Mouse (Mus musculus) stomach, postnatal 0 days (tissue): ENCODE results near the gene Zfp354b. TPM values are rescaled to one million over a fixed set of nuclear protein-coding genes. Genes with fewer than 3 reads are reported as not detected.

Source experiments
- ATAC-seq: fragments of 200-750 bp; cut with Nextera tagmentation; 2 replicates; pipeline ENCODE4 v1.8.0; 2017; ENCODE audit not compliant: low FRiP score, low TSS enrichment
- DNase-seq: peaks from one replicate; pipeline ENCODE4 v3.0.0-alpha.2; 2016; ENCODE audit warnings: low spot score
- H3K27ac ChIP-seq: fragments of 300-500 bp; sonication (generic); replicated peaks from 2 replicates; pipeline ENCODE4 v1.5.1; 2014; ENCODE audit warnings: mild to moderate bottlenecking, control low read depth
- H3K27me3 ChIP-seq: fragments of 300-500 bp; sonication (generic); 2 replicates; pipeline ENCODE4 v1.6.1; 2014; ENCODE audit warnings: low read length; ENCODE audit not compliant: control insufficient read depth, insufficient read depth
- H3K36me3 ChIP-seq: fragments of 300-500 bp; sonication (generic); 2 replicates; pipeline ENCODE4 v1.6.1; 2014; ENCODE audit warnings: low read length, mixed read lengths; ENCODE audit not compliant: control insufficient read depth, insufficient read depth
- H3K4me1 ChIP-seq: fragments of 300-500 bp; sonication (generic); replicated peaks from 2 replicates; pipeline ENCODE4 v1.6.1; 2014; ENCODE audit warnings: antibody characterized with exemption; ENCODE audit not compliant: control insufficient read depth, insufficient read depth
- H3K4me2 ChIP-seq: fragments of 300-500 bp; sonication (generic); replicated peaks from 2 replicates; pipeline ENCODE4 v1.6.1; 2014; ENCODE audit warnings: low read depth, mild to moderate bottlenecking, control low read depth, moderate library complexity
- H3K4me3 ChIP-seq: fragments of 300-500 bp; sonication (generic); 2 replicates; pipeline ENCODE4 v1.5.1; 2014; ENCODE audit warnings: low read depth, low read length, control low read depth
- H3K9ac ChIP-seq: fragments of 300-500 bp; sonication (generic); 2 replicates; pipeline ENCODE4 v1.6.1; 2014; ENCODE audit warnings: mild to moderate bottlenecking, low read length, control low read depth, mixed read lengths
- H3K9me3 ChIP-seq: fragments of 300-500 bp; sonication (generic); 2 replicates; pipeline ENCODE4 v1.6.1; 2016; ENCODE audit warnings: low read length; ENCODE audit not compliant: control insufficient read depth
- CTCF ChIP-seq: IDR thresholded peaks from 2 replicates; pipeline ENCODE4 v1.5.1; 2016; ENCODE audit warnings: antibody characterized with exemption, low read depth, mild to moderate bottlenecking, moderate library complexity
- EP300 ChIP-seq: optimal IDR thresholded peaks from 2 replicates; pipeline ENCODE3; 2016; ENCODE audit warnings: antibody characterized with exemption
- WGBS: fragments of 180-500 bp; shearing (Covaris S2); extraction: QIAGEN DNeasy Blood & Tissue Kit; methylation state at CpG from one replicate; pipeline ENCODE4 v1.1.7; 2014; 5-methylcytosine and 5-hydroxymethylcytosine counted together
- polyA plus RNA-seq: library from polyadenylated mRNA; unstranded; fragments of >200 nt; fragmentation: Nextera tagmentation; extraction: Ambion mirVana; gene quantifications from 2 replicates; pipeline ENCODE4 v1.2.1, GENCODE M21; 2015

Zfp354b gene
- polyA plus RNA-seq, 1 experiment from 2014 or later, result 0.61 TPM

- ATAC-seq (no peak), DNase-seq (no peak)
- no peak within 1 kb of the TSS for H3K4me2 ChIP-seq
- no peak within 1 kb of the TSS for H3K4me3 ChIP-seq
- H3K9me3 ChIP-seq, result no peaks in the 10 kb centered on the region
- 76% methylated on average over 14 of the region's 14 CpGs for WGBS
- H3K27ac ChIP-seq, result no peak within 1 kb of the TSS
- H3K36me3 ChIP-seq, result no peaks in the 10 kb centered on the region
- TF ChIP-seq EP300, result no peak
- TF ChIP-seq CTCF, result no peak
- H3K27me3 ChIP-seq, result no peaks in the 10 kb centered on the region
- no peak within 1 kb of the TSS for H3K9ac ChIP-seq
- H3K4me1 ChIP-seq, result no peaks in the 10 kb centered on the region
Observed at GRCm38 (mm10) chr11:50943506-50943905, 12.1 kb upstream of the Zfp354b start, which contains the start of gene 4933414I15Rik. 4933414I15Rik (minus strand) TSS chr11:50943765.

DNA sequence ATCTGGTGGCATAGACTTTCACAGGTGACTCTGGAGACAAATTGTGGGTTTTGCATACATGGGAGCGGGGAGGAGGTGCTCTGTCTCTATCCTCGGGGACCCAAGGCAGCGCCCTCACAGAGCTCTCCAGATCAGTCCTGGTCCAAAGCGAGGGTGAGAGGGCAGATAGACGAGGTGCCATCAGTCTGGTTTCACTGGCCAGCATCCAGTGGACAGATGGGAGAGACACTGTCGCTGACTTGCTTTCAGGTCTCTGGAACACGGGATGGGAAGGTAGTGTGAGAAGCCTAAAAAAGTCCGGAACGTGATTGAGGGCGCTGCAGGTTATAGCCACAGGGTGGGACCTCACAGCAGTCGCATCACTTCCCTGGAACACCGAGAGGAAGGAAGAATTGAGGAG, 11.0 kb upstream of the Zfp354b start:
- H3K4me1 ChIP-seq, result no peaks in the 10 kb centered on the region
- H3K36me3 ChIP-seq, result no peaks in the 10 kb centered on the region
- WGBS, result 64% methylated on average over 12 of the region's 12 CpGs
- no peak overlapping the region for H3K4me3 ChIP-seq
- no peak overlapping the region for H3K4me2 ChIP-seq
- H3K9me3 ChIP-seq, result no peaks in the 10 kb centered on the region
- H3K27me3 ChIP-seq, result no peaks in the 10 kb centered on the region
- TF ChIP-seq EP300 (no peak), CTCF (no peak)
- DNase-seq, result no peak
- no peak overlapping the region for H3K9ac ChIP-seq
- no peak overlapping the region for H3K27ac ChIP-seq
- ATAC-seq, result no peak

DNA sequence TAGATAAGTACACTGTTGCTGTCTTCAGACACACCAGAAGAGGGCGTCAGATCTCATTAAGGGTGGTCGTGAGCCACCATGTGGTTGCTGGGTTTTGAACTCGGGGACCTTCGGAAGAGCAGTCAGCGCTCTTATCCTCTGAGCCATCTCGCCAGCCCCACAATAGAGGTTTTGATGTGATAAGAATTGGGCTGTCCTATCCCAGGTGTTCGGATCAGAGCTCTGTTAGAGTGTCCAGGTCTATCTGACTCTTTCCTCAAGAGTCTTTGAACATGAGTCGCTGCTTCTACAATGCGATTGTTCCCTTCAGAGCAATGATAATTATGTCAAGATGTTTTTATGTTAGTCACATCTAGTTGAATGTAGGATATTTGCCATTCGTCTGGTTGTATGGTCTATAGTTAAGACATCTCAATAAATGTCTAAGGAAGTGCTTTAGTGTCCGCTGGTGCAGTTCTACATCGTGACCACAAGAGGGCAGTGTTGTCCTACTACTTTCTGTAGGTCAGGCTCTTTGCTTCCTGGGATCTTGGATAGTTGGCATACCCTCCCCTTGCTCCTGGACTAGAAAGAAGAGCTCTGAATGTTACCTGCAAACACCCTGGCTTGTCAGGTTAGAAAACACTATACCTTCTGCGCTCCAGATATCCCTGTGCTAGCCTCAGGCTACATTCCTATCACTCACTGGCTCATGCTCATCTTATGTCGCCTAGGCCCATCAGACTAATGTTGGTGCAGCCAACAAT, 8.4 kb upstream of the Zfp354b start:
- Histone ChIP-seq H3K36me3 (no peaks in the 10 kb centered on the region), H3K4me3 (no peak overlapping the region), H3K4me1 (no peaks in the 10 kb centered on the region), H3K27ac (no peak overlapping the region), H3K4me2 (no peak overlapping the region), H3K27me3 (no peaks in the 10 kb centered on the region), H3K9me3 (no peaks in the 10 kb centered on the region), H3K9ac (no peak overlapping the region)
- peak; percentile 49; the same call in 1 of the 2 replicates for ATAC-seq
- DNase-seq, result peak; percentile 31
- 35% methylated on average over 14 of the region's 14 CpGs for WGBS
- TF ChIP-seq CTCF, result peak; percentile 97
- no peak for TF ChIP-seq EP300

- Histone ChIP-seq H3K9ac (no peak overlapping the region), H3K36me3 (no peaks in the 10 kb centered on the region), H3K9me3 (no peaks in the 10 kb centered on the region), H3K4me1 (no peaks in the 10 kb centered on the region), H3K4me3 (no peak overlapping the region), H3K27ac (no peak overlapping the region), H3K4me2 (no peak overlapping the region), H3K27me3 (no peaks in the 10 kb centered on the region)
- ATAC-seq, result no peak
- TF ChIP-seq EP300 (no peak), CTCF (no peak)
- no peak for DNase-seq
- WGBS, result 68% methylated on average over 8 of the region's 8 CpGs
Observed at GRCm38 (mm10) chr11:50938435-50938834, 7.0 kb upstream of the Zfp354b start.

- Histone ChIP-seq H3K9ac (no peak overlapping the region), H3K36me3 (no peaks in the 10 kb centered on the region), H3K27ac (no peak overlapping the region), H3K9me3 (no peaks in the 10 kb centered on the region), H3K4me2 (peak overlapping the region; percentile 93; the same call in 1 of the 2 replicates), H3K27me3 (no peaks in the 10 kb centered on the region), H3K4me3 (no peak overlapping the region), H3K4me1 (0 out of 2 replicates have a peak, but pooled peaks cover 2% of the 10 kb centered on the region)
- WGBS, result 70% methylated on average over 1 of the region's 1 CpGs
- TF ChIP-seq CTCF, result no peak
- TF ChIP-seq EP300, result no peak
- DNase-seq (no peak), ATAC-seq (0 out of 2 replicates have a peak, but pooled peaks have one; percentile 40)
Observed at GRCm38 (mm10) chr11:50932040-50932439, 607 bp upstream of the Zfp354b start.

DNA sequence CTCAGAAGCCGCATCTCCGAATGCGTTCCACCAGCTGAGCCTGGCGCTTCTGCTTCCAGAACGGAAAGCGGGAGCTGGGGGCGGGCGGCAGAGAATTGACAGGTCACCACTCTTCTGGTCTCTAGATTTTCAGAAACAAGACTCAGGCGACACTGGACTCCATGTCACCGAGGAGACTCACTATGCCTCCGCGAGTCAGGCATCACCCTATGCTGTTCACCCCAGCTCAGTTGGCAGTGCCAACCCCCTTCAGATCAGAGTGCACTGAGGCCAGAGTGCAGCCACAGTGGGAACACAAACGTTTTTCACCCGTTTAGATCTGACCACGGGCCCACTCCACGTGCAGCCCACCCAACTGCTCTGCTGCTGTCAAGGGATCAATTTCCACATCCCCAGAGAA, 412 bp downstream of the Zfp354b start:
- H3K4me2 ChIP-seq, result peak overlapping the region; percentile 93
- DNase-seq, result no peak
- TF ChIP-seq EP300, result no peak
- TF ChIP-seq CTCF, result no peak
- ATAC-seq, result peak; percentile 55
- no peaks in the 10 kb centered on the region for H3K36me3 ChIP-seq
- H3K4me3 ChIP-seq, result peak overlapping the region; percentile 61
- H3K27me3 ChIP-seq, result no peaks in the 10 kb centered on the region
- H3K9ac ChIP-seq, result peak overlapping the region; percentile 67
- 2% methylated on average over 16 of the region's 16 CpGs for WGBS
- no peak overlapping the region for H3K27ac ChIP-seq
- no peaks in the 10 kb centered on the region for H3K9me3 ChIP-seq
- 0 out of 2 replicates have a peak, but pooled peaks cover 2% of the 10 kb centered on the region for H3K4me1 ChIP-seq
